Mouse (Mus musculus): ENCODE results near the gene Ccdc88c. TPM values are rescaled to one million over a fixed set of nuclear protein-coding genes. Genes with fewer than 3 reads are reported as not detected.
"Not testable (repeated sequence)": the region's sequence is repeated elsewhere in the genome, so short reads cannot be mapped to it uniquely, and the experiment has no call there.

Gene Ccdc88c
- polyA plus RNA-seq, 2 experiments from 2014 or later = 76.7 to 82.5 TPM

DNA sequence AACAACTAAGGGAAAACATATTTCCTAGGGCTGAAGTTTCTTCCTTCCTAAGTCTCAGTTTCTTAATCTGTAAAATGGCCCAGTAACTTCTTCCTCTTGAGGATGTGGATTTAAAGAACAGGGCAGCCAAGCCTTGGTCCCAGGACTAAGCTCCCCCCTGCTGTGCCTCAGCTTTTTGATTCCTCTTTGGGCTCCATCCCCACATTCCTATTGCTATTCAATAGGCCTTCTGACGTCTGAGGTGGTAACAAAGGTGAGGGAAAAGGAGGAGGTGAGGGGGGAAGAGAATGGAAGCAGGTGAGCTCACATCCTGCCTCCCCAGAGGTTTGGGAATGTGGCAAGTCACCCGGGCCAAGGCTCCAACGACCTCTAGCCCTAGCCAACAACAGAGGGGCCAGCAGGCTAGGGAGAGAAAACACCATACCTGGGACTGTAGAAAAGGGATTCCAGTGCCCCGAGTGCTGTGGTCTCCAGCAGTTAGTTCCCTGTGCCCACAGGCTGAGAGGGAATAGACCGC is 12.4 kb downstream of the Ccdc88c start:
- no peak for ATAC-seq

DNA sequence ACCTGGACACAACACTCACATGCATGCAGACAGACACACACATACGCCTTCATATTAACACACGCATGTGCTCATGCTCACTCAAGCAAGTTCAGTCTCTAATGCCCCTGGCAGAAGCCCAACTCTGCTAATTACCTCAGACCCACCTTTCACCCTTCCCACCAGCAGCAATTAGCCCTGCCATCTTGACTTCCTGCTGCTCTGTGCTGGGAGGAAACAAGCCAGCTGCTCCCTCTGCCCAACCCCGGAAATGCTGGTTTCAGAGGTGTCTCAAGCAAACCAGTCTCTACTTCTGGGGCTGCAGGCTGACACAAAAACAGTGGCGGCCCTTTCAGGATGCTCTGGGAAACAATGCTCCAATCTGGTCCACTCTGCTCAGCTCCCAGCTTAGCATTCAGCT is 12.9 kb downstream of the Ccdc88c start:
- ATAC-seq = peak; percentile 65

DNA sequence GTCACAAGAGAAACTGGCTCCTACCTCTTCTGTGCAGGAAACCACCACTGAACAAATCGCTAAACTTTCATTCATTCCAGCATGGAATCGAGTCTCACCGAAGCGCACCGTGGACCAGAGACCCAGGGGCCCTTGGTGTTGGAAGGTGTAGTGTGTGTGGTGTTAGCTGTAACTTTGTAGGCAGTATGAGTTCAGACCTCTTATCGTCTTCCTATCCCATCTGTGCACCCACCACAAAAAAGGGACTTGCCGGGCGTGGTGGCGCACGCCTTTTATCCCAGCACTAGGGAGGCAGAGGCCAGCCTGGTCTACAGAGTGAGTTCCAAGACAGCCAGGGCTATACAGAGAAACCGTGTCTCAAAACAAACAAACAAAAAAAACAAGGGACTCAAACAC is 13.7 kb downstream of the Ccdc88c start:
- no peak for ATAC-seq

DNA sequence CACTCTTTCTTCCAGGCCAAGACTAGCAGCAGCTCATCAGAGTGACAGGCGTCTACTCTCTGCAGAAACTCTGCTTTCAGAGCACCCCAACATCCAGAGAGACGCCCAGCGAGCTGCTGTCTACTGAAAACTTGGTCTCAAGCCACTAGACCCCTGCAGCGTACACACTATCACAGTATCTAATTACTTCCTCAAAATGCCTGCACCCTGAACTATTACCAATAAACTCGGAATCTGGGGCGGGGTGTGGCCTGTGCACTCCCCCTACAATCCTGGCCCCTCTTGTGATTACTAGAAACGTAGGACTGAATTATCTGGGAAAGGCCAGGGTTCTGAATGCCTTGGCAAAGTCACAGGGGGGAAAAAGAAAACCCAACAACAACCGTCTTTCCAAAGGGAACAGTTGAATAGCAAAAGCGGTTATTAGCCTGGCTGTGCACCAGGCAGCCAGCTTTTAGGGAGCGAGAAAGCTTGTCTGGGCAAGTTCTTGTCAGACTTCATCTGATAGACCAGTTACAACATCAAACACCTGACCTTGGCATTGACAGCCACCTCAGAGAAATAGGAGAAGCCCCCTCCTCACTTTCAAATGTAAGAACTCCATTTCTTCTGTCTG is 14.2 kb downstream of the Ccdc88c start:
- no peak for ATAC-seq

DNA sequence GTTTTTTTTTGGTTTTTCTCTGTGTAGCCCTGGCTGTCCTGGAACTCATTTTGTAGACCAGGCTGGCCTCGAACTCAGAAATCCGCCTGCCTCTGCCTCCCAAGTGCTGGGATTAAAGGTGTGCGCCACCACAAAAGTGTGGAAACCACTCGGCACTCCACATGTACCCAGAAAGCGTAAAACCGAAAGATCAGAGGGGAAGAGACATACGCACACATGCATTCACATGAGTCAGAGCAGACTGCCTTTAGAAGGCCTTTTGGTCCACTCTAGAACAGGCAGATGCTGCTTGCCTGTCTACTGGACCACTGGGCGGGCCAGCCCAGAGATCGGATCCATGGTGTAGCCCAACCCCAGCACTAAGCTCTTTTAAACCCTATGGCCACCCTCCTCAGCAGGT is 15.2 kb downstream of the Ccdc88c start:
- not testable (repeated sequence) for ATAC-seq

DNA sequence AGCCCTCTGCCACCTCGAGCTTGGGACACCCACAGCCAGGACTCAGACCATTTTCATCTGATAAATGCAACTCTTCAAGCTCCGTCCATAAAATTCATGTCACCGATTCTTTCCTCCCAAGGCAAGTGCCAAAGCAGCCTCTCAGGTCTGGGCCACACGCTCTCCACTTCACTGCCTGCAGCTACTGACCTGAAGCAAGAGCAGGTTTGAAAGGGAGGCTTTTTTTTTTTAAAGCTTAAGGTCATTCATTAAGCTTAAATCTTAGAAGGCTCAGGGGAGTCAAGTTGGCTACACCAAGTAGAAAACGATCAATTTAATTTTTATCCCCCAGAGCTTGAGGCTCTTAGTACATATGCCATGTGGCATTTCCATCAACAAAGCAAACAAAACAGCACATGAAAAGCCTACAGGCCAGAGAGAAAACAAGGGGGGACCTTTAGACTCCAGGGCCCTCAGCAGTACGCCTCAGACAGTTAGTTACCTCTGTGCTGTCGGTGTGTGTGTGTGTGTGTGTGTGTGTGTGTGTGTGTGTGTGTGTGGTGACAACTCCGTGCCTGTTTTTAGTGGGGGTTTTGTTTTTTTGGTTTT is 15.7 kb downstream of the Ccdc88c start:
- no peak for ATAC-seq

DNA sequence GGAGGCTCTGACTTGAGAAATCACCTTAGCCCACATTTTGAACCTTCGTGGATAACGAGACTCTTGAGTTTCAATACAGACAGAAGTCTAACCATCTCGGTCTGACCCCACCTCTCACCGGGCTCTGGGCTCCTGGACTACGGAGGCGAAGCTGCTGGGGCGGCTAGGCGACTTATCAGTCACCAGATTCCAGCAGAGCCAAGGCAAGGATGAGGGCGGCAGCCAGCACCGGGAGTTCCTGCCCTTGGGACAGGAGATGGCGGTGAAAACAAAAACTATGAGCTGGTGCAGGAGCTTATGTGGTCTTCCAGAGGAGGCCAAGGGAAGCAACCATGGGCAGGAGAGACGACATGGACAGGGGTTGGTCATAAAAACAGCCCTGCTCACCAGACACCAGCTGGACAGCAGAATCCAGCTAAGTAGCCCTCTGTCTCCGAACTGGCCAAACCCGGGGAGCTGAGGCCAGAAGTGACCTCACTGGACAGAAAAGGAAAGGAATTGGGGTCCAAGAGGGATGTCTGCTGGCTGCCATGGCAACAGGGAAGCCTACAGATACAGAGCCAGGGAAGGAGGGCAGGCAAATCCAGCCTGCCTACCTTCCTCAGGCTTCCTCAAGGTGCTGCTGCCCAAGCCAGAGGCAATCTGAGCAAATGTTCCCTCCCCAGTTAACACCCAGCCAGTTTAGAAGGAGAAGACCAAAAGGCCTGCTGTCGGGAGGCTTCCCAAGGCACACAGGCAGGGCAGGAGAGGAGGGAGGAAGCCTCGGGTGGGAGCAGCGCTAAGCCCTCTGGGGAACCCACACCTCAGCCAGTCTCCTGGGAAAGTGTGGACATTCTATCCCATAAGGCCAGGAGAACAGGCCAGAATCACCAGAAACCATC is 16.4 kb downstream of the Ccdc88c start:
- ATAC-seq = no peak

DNA sequence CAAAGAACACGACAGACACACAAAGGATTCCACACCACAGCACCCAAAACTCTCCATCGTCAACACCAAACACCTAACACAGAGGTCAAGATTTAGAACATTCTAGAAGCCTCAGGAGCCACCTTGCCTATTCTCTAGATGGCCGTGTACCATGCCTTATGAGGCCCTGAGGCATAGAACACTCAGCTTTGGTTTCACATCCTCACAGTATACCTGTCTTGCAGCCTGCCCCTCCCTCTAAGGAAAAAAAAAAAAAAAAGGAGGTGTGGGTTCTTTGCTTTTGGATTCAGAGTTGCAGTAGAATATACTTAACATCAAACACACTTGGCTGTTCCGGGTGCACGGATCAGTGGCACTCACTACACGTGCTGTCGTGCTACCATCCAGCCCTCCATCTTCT is 17.8 kb downstream of the Ccdc88c start:
- ATAC-seq = peak; percentile 3

DNA sequence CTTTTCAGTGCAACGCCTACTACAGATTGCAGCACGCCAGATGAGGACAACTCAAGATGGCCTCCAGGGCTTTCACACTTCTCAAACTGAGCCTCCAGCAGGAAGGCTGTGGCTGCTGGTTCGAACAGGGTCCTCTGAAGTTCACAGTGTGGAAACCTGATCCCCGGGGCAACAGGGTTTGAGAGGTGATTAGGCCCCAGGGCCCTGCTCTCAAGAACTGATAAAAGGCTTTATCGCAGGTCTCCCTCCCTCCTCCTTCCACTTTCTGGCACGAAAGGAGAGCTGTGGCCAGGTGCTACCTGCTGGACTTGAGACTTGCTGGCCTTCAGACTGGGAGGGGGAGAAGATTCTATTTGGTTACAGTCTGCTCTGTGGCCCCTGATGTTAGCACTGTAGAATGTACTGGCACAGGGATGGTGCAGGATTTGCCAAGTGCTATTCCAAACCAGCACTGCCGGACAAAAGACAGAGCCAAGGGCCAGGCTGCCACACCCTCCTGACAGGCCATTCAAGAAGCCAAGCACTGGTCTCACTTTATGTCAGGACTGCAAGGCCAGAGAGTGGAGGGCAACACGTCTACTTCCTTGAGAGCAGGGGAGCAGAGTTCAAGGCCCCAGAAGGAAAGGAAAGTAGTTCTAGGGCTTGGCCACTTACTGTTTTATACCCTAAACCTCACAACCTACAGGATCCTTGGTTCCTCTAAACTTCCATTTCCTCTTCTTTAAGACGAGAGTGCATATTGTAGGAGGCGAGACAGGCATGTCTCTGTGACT is 18.5 kb downstream of the Ccdc88c start:
- ATAC-seq = no peak

DNA sequence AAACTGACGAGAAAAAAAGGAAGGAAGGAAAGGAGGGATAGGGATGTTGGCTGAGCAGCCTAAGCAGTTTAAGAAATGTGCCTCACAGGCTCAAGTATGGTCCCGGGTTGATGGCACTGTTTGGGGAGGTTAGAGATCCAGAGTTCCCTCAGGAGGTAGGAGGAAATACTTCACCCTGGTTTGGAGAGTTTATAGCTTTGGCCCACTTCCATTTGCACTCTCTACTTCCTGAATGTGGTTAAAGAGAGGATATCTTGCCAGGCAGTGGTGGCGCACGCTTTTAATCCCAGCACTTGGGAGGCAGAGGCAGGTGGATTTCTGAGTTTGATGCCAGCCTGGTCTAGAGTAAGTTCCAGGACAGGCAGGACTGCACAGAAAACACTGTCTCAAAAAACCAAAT is 19.6 kb downstream of the Ccdc88c start:
- ATAC-seq = no peak

DNA sequence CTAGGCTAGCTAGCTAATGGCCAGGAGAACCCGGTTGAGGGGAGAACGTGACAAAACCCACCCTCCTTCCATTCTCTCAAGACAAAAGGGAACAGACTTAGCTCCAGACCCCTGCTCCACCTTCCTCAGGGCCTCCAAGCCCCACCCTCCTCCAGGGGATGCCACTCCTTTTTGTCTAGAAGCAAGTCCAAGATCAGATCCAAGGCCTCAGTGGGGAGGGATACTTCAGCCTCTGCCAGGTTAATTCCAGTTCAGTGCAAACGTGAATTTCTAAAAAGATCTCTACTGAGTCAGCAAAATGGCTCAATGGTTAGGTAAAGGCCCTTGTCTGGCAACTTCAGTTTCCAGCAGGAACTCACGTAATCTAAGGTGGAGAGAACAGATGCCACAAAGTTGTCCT is 20.2 kb downstream of the Ccdc88c start:
- ATAC-seq = no peak

DNA sequence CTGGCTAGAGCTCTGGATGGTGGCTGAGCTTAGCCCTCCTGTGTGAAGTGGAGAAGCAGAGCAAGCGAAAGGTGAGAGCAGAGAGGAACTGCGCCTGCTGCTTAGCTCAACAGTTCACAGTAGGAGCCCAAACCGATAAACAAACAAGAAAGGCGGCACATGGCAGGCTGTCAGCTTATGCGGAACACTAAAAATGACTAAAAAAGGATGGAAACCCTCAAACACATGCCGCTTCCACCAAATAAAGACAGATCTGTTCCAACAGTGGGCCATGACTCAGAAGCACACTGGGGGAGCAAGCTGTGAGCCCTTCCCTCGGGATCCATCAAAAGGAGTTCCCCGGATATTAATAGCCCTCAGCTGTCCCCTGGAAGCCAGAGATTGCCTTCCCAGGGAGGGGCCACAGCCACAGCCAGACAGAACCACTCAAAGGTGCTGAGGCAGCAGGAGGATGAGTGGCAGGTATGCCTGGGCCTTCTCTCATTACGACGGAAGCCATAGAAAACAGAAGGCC is 20.8 kb downstream of the Ccdc88c start:
- ATAC-seq = peak; percentile 9

DNA sequence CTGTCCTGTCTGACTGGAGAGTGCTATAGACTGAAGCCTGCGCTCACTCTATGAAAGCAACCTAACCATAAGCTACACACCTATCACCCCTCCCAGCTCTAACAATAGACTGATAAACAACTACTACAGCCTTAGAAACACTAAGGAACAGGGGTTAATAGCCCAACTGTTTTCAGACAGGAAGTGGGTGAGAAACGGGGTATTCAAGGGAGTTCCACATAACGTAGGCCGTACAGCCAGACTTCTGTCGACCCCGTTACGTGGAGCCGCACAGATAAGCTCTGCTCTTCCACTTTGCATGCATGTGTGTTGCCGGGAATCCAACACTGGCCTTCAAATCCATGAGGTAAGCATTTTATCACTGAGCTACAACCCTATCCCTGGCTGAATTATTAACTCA is 21.4 kb downstream of the Ccdc88c start:
- peak; percentile 43 for ATAC-seq

DNA sequence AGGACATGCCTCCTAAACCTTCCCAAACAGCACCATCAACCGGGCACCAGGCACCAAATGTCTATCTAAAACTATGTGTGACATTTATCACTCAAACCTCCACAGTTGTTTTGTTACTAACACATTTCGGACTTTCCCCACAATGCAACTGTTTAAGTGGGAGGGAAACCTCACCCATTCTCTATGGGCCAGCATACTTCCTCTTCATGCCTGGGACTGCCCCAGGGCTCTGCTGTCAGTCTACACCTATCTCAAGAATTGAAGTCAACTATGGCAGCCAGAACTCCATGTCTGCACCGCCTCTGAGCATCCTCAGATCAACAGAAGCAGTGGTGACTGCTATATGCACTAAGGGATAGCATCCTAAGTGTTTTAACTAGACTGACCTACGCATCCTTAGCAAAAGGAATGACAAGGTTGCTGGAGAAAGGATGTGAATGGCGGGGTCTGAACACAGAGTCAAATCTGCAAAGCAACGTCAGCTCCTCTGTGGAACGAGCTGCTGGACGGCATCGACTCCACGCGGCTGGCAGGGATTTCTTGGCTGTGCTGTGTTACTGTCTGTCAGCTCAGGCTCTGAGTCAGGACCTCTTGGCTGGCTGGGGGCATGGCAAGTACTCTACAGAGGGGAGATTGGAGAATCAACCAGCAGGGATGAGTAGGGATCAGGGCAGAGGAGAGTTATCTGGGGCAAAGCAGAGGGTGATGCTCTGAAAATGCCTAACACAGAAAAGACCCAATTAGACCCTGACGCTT is 23.0 kb downstream of the Ccdc88c start:
- ATAC-seq = peak; percentile 63

DNA sequence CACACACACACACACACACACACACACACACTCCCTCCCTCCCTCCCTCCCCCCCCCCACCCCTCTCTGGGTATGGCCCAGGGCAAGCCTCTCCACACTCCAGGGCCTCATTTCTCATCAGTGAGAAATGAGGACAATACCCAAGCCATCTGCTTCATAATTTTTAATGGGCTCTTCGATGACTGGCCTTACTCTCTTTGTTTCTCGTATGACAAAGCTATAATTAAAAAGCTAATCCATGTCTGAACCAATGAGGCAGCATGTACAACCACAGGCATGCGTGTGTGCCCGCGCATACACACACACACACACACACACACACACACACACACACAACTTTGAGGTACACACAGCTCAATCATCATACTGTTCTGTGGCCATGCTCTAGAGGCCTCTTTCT is 23.9 kb downstream of the Ccdc88c start:
- ATAC-seq = no peak

DNA sequence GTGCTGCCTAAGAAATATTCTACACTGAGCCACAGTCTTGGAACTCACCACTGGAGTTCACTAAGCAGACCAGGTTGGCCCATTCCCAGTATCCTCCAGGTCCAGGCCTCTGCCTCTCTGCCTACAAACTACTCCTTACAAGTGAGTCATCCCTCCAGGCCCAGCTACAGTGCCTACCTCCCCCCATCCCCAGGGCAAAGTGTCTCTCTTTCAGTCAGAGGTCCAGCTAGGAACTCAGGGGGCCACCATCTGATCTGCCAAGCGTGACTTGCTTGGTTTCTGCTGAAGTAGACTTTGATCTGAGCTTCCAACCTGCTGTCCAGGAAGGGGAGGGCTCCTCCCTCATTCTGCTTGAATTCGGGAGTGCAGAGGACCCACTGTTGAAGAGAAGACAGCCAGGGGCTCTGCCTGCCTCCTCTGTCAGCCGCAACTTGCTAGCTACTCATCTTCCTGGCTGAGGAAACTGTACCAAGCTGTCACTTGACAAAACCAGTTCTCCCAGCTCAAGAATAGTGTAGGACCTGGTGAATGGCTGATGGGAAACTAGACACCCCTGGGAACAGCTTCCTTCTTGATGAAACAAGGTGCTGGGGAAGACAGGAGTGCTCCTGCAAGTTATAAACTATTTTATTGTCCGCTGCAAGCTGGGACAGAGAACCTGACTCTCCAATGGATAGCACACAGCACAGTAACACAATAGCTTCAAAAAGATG is 25.9 kb downstream of the Ccdc88c start:
- ATAC-seq = no peak

DNA sequence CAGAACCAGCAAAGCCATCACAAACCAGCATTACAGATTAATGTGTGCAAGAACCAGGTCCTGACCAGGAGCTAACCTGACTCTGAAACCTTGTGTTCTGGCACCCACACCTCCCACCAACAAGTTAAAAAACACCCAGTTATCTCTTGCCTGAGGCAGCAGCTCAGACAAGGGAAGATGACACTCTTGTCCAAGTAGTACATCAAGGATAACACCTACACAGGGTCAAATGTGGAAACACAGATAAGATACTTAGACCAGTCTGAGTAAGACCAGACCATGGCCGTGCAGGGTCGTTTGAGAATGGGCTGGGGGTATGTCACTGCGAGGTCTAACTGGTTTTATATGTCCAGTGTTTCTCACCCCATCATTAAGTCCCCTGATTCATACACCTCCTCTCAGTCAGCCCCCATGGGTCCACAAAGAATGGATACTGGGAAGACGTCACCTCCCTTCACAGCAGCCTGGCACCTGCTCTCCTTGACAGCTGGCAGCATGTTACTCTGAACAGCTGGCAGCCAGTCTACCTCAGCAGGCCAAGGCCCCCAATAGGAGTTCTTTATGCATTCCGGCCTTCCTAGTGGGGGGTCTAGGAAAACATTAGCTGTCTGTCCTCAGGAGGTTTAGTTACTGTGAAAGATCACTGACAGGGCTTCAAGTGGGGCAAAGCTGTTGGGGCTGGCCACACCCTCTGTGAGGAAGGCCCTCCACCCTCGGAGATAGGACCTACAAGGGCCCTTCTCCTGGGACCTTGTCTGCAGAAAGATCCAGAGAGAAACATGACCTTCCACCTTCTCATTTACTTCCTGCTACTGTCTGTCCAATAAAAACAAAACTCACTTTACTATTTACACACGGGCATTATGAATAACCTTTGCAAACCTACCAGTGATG is 29.5 kb downstream of the Ccdc88c start:
- ATAC-seq = no peak

DNA sequence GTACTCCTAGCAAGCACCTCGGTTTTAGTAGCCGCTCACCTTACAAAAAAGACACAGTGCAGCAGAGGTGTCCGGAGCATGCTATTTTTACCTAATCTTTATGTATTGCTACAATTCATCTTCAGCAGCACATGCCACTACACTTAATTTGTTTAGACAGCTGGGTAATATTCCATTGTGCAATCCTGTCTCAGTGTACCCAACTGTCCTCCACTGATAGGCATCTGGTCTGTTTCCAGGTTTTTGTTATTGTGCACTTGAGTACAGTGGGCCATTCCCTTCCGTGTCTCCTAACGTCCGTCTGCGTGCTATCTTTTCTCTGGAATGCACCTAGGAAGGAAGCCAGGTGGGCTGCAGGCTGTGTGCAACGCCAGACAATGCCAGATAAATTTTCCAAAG is 30.3 kb downstream of the Ccdc88c start:
- ATAC-seq = no peak

DNA sequence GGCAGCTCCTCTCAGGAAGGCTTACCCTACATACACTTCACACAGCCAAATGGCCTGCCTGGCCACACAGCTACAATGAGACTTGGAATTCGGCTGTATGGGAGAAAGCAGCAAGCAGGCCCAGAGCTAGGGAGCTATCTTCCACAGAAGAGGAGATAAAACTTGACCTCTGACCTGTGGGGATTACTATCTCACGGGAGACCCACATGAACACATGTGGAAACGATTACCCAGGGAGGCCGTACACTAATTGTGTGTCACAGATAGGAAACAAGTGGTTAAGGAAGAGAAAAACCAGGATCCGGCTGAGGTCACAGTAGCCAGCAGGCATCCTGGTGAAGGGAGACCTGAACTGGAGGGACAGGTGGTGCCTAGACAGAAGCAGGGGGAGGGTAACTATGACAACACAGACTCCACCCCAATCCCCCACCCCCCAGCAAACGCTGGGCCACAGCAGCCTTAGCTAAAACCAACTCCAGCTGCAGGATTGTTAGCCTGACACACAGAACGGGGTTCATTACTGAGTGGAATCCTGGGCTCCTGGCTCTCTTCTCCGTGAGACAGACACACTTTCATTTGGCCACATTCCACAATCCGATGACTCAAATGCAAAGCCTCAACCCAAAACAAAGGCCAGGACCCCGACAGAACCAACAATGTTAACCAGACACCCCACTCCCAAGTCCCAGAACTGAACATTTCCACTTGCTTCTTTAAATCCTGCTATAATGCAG is 30.9 kb downstream of the Ccdc88c start:
- no peak for ATAC-seq
